ENCODE assay signal across 8 mouse cellular contexts in the genomic region with DNA sequence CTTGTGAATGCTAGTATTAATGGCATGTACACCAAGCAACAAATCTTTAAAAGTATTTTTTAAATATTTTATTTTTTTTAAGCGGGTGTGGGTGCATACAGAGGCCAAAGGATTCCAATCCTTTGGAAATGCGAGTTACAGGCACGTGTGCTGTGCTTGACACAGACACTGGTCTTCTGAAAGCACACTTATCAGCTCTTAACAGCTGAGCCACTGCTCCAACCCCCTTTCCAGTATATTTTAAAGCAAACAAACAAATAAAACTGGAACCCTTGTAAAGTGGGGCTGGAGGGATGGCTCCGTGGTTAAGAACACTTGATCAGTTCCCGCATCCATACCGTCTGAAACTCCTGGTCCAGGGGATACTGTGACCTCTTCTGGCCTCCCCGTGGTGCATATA. TPM values are rescaled to one million over a fixed set of nuclear protein-coding genes. Genes with fewer than 3 reads are reported as not detected.
A peak's percentile ranks its signal among the peaks of the same experiment; 100 is the strongest.
DNase-seq lines count a peak whose midpoint lies in the region; ATAC-seq and TF ChIP-seq lines count a peak whose summit lies in the region.

No protein-coding gene starts in this region.

- no peaks in the 10 kb centered on the region for H3K27me3 ChIP-seq in heart, adult 2 months (ENCODE audit: control insufficient read depth, insufficient read depth, low read length)
- no peaks in the 10 kb centered on the region for H3K27me3 ChIP-seq in ES-Bruce4 (ENCODE audit: control insufficient read depth, insufficient read depth, low read length, poor library complexity, severe bottlenecking)
- no peaks in the 10 kb centered on the region for H3K27me3 ChIP-seq in forebrain, embryonic 15.5 days
- H3K27me3 ChIP-seq in liver, embryonic 15.5 days = no peaks in the 10 kb centered on the region

- no peaks in the 10 kb centered on the region for H3K79me2 ChIP-seq in heart, adult 2 months (replicated peaks; ENCODE audit: control insufficient read depth, insufficient read depth, low read length)

- no peak for ATAC-seq in forebrain, embryonic 15.5 days (replicated peaks)
- no peak for ATAC-seq in liver, embryonic 15.5 days (ENCODE audit: insufficient read depth)
- no peak for ATAC-seq in inflammation-experienced regulatory T-cells, adult 6 months

- peak overlapping the region; percentile 84 for H3K4me2 ChIP-seq in forebrain, embryonic 15.5 days (replicated peaks)
- H3K4me2 ChIP-seq in liver, embryonic 15.5 days = peak overlapping the region; percentile 95

- no peak for TF ChIP-seq EP300 in heart, adult 2 months (IDR thresholded peaks at IDR 0.05; ENCODE audit: insufficient read depth, low read depth, low read length)
- no peak for TF ChIP-seq EP300 in ES-Bruce4 (IDR thresholded peaks at IDR 0.05; ENCODE audit: insufficient read depth, low read depth, low read length)

- intact Hi-C loops in heart, adult 2 months (cut with DNase I) = loop anchor here (5.0 kb wide), 2 partner anchors 49 to 304 kb away; no protein-coding TSS in a partner anchor

- WGBS in heart, adult 2 months = 48% methylated on average over 7 of the region's 7 CpGs
- WGBS in forebrain, embryonic 15.5 days = 63% methylated on average over 7 of the region's 7 CpGs
- WGBS in liver, embryonic 15.5 days (ENCODE audit: insufficient replicate concordance) = 21% methylated on average over 7 of the region's 7 CpGs

- no peak for TF ChIP-seq POLR2A in heart, adult 2 months (IDR thresholded peaks at IDR 0.05; ENCODE audit: insufficient read depth, low read depth, low read length)
- no peak for TF ChIP-seq POLR2A in ES-Bruce4 (IDR thresholded peaks at IDR 0.05; ENCODE audit: insufficient read depth, low read length)

- H3K9me3 ChIP-seq in ES-Bruce4 (replicated peaks; ENCODE audit: control insufficient read depth, insufficient read depth, low read length, poor library complexity, severe bottlenecking) = no peaks in the 10 kb centered on the region
- H3K9me3 ChIP-seq in forebrain, embryonic 15.5 days = no peaks in the 10 kb centered on the region
- no peaks in the 10 kb centered on the region for H3K9me3 ChIP-seq in liver, embryonic 15.5 days (replicated peaks)

- peak overlapping the region; percentile 31 for H3K9ac ChIP-seq in heart, adult 2 months (ENCODE audit: low read depth, low read length)
- H3K9ac ChIP-seq in ES-Bruce4 (ENCODE audit: low read depth, poor library complexity, severe bottlenecking) = peak overlapping the region; percentile 92
- H3K9ac ChIP-seq in forebrain, embryonic 15.5 days (replicated peaks) = peak overlapping the region; percentile 72
- peak overlapping the region; percentile 69 for H3K9ac ChIP-seq in liver, embryonic 15.5 days

- TF ChIP-seq CTCF in heart, adult 2 months (IDR thresholded peaks at IDR 0.05) = no peak
- no peak for TF ChIP-seq CTCF in ES-Bruce4 (IDR thresholded peaks at IDR 0.05; ENCODE audit: low read depth, low read length)

- H3K27ac ChIP-seq in heart, adult 2 months = peak overlapping the region; percentile 98
- H3K27ac ChIP-seq in ES-Bruce4 (ENCODE audit: insufficient read depth, low read length) = peak overlapping the region; percentile 78
- no peak overlapping the region for H3K27ac ChIP-seq in forebrain, embryonic 15.5 days (replicated peaks)
- H3K27ac ChIP-seq in liver, embryonic 15.5 days (replicated peaks) = peak overlapping the region; percentile 77

- H3K4me1 ChIP-seq in heart, adult 2 months (ENCODE audit: control insufficient read depth, insufficient read depth, low read length) = peaks cover 12% of the 10 kb centered on the region
- H3K4me1 ChIP-seq in ES-Bruce4 (ENCODE audit: control insufficient read depth, insufficient read depth, low read length) = no peaks in the 10 kb centered on the region
- peaks cover 18% of the 10 kb centered on the region for H3K4me1 ChIP-seq in forebrain, embryonic 15.5 days
- H3K4me1 ChIP-seq in liver, embryonic 15.5 days (replicated peaks) = peaks cover 43% of the 10 kb centered on the region

- peaks cover 5% of the 10 kb centered on the region for H3K36me3 ChIP-seq in heart, adult 2 months (ENCODE audit: control insufficient read depth, insufficient read depth, low read length)
- no peaks in the 10 kb centered on the region for H3K36me3 ChIP-seq in ES-Bruce4 (ENCODE audit: control insufficient read depth, insufficient read depth, low read length, poor library complexity, severe bottlenecking)
- H3K36me3 ChIP-seq in forebrain, embryonic 15.5 days = no peaks in the 10 kb centered on the region
- H3K36me3 ChIP-seq in liver, embryonic 15.5 days (replicated peaks) = no peaks in the 10 kb centered on the region

- DNase-seq in heart, adult 2 months = no peak
- no peak for DNase-seq in heart, adult 11 months
- no peak for DNase-seq in cerebellum, adult 11 months
- DNase-seq in left cerebral cortex, adult 9 months (ENCODE audit: low spot score in 2 of 2) = no peak

- peak overlapping the region; percentile 87 for H3K4me3 ChIP-seq in heart, adult 2 months
- H3K4me3 ChIP-seq in ES-Bruce4 (ENCODE audit: low read depth, low read length) = peak overlapping the region; percentile 84
- H3K4me3 ChIP-seq in forebrain, embryonic 15.5 days = peak overlapping the region; percentile 77
- peak overlapping the region; percentile 77 for H3K4me3 ChIP-seq in liver, embryonic 15.5 days (replicated peaks)

RNA-seq across cellular contexts. Expression of a gene that starts 0.7 kb away (rescaled TPM):
- 1 to 10 TPM; 5.3 to 5.7 TPM for total RNA-seq in heart, adult 2 months (2021)
- 3.7 and 5.4 TPM in 2 replicates for polyA plus RNA-seq in heart, adult 2 months (2012; rRNA removed)
- 3.2 and 5.6 TPM in 2 replicates for polyA plus RNA-seq in ES-Bruce4 (2011; ENCODE audit: insufficient read depth, insufficient read length, low read depth, missing spikeins)
- 11.8 and 13.2 TPM in 2 replicates for polyA plus RNA-seq in forebrain, embryonic 15.5 days (2015; fragmentation: Nextera tagmentation; extraction: Ambion mirVana)
- polyA plus RNA-seq in liver, embryonic 15.5 days (2015; fragmentation: Nextera tagmentation; extraction: Ambion mirVana) = 1.8 and 2.3 TPM in 2 replicates
- 1 to 10 TPM; 2.2 to 7.0 (median 4.0) TPM for polyA plus RNA-seq in inflammation-experienced regulatory T-cells, adult 6 months (2017; shearing (Covaris generic))

RNA-seq across cellular contexts. Expression of a gene that starts 6.6 kb away (rescaled TPM):
- total RNA-seq in heart, adult 2 months (2021) = 10 to 100 TPM; 30.2 to 33.7 TPM
- polyA plus RNA-seq in heart, adult 2 months (2012; rRNA removed) = 19.8 and 23.5 TPM in 2 replicates
- polyA plus RNA-seq in ES-Bruce4 (2011; ENCODE audit: insufficient read depth, insufficient read length, low read depth, missing spikeins) = 15.9 and 16.1 TPM in 2 replicates
- polyA plus RNA-seq in forebrain, embryonic 15.5 days (2015; fragmentation: Nextera tagmentation; extraction: Ambion mirVana) = 22.4 and 23.8 TPM in 2 replicates
- polyA plus RNA-seq in liver, embryonic 15.5 days (2015; fragmentation: Nextera tagmentation; extraction: Ambion mirVana) = 12.1 and 13.8 TPM in 2 replicates
- polyA plus RNA-seq in inflammation-experienced regulatory T-cells, adult 6 months (2017; shearing (Covaris generic)) = 1 to 10 TPM; 2.1 to 3.9 (median 2.2) TPM

RNA-seq across cellular contexts. Expression of a gene that starts 46.3 kb away (rescaled TPM):
- total RNA-seq in heart, adult 2 months (2021) = 1 to 10 TPM; 6.7 to 8.2 TPM
- 3.4 and 5.7 TPM in 2 replicates for polyA plus RNA-seq in heart, adult 2 months (2012; rRNA removed)
- polyA plus RNA-seq in ES-Bruce4 (2011; ENCODE audit: insufficient read depth, insufficient read length, low read depth, missing spikeins) = not detected in 2 replicates
- 2.1 and 2.4 TPM in 2 replicates for polyA plus RNA-seq in forebrain, embryonic 15.5 days (2015; fragmentation: Nextera tagmentation; extraction: Ambion mirVana)
- polyA plus RNA-seq in liver, embryonic 15.5 days (2015; fragmentation: Nextera tagmentation; extraction: Ambion mirVana) = 25.8 and 27.7 TPM in 2 replicates
- polyA plus RNA-seq in inflammation-experienced regulatory T-cells, adult 6 months (2017; shearing (Covaris generic)) = 1 to 10 TPM; 3.9 to 8.5 (median 4.5) TPM

Comparison
In these comparisons a context has a peak if more than half of its experiments do, and no peak if none do; other contexts are left out.
1. H3K9ac ChIP-seq: peak in every context shown above with its lines; median percentile 92 in ES-Bruce4; 72 in forebrain, embryonic 15.5 days; 69 in liver, embryonic 15.5 days; 31 in heart, adult 2 months.